Mouse (Mus musculus): ENCODE measurements at regions not wholly inside any gene's neighbourhood (a gene's known extent, or its start where the extent isn't known, plus 50 kb on each side); places are given as distances from the start of the nearest gene placed in this dataset.

DNA sequence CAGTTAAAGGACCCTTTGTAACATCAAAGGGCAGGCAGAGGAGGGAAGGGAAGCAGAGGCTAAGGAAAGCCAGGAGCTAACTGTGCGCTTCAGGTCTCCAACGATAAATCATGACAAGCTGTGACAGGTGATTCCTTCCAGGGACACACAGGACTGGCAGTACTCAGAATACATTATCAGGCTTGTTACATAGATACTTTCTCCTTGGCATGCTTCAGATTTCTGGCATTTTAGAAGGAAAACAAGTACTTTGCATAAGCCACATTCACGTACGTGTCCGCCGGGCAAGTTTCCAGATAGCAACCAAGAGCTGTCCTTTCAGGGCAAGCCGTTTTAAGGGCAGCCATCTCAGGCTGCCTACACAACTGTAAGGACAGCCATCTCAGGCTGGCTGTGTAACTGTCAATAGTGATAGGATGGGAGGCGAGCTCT is 56.9 kb upstream of the Tgm3 start:
- no peaks in the 10 kb centered on the region for H3K9me3 ChIP-seq (replicated peaks; ENCODE audit: control insufficient read depth, low read length)
- H3K4me2 ChIP-seq (ENCODE audit: low read depth, low read length) = no peak overlapping the region
- ATAC-seq (replicated peaks; ENCODE audit: insufficient number of reproducible peaks, low FRiP score, low TSS enrichment, low read depth) (no peak), DNase-seq (ENCODE audit: low spot score) (no peak)
- H3K4me1 ChIP-seq (ENCODE audit: control insufficient read depth, insufficient read depth, low read length) = no peaks in the 10 kb centered on the region
- H3K9ac ChIP-seq (replicated peaks; ENCODE audit: low read length) = no peak overlapping the region
- no peak overlapping the region for H3K27ac ChIP-seq (replicated peaks; ENCODE audit: low read depth, low read length)
- WGBS = 83% methylated on average over 8 of the region's 8 CpGs
- no peaks in the 10 kb centered on the region for H3K36me3 ChIP-seq (replicated peaks; ENCODE audit: control insufficient read depth, insufficient read depth, low read depth, low read length)
- no peaks in the 10 kb centered on the region for H3K27me3 ChIP-seq (ENCODE audit: control insufficient read depth, insufficient read depth, low read length)
- H3K4me3 ChIP-seq (ENCODE audit: low read depth, low read length) = no peak overlapping the region

- 77% methylated on average over 3 of the region's 3 CpGs for WGBS
- Histone ChIP-seq H3K36me3 (replicated peaks; ENCODE audit: control insufficient read depth, insufficient read depth, low read depth, low read length) (no peaks in the 10 kb centered on the region), H3K9ac (replicated peaks; ENCODE audit: low read length) (no peak overlapping the region), H3K4me2 (ENCODE audit: low read depth, low read length) (no peak overlapping the region), H3K9me3 (replicated peaks; ENCODE audit: control insufficient read depth, low read length) (no peaks in the 10 kb centered on the region), H3K4me3 (ENCODE audit: low read depth, low read length) (no peak overlapping the region), H3K27me3 (ENCODE audit: control insufficient read depth, insufficient read depth, low read length) (no peaks in the 10 kb centered on the region), H3K4me1 (ENCODE audit: control insufficient read depth, insufficient read depth, low read length) (no peaks in the 10 kb centered on the region), H3K27ac (replicated peaks; ENCODE audit: low read depth, low read length) (no peak overlapping the region)
- no peak for DNase-seq (ENCODE audit: low spot score)
- ATAC-seq (replicated peaks; ENCODE audit: insufficient number of reproducible peaks, low FRiP score, low TSS enrichment, low read depth) = no peak
These were observed 54.0 kb upstream of the Tgm3 start for GRCm38 (mm10) chr2:129958120-129958519.

DNA sequence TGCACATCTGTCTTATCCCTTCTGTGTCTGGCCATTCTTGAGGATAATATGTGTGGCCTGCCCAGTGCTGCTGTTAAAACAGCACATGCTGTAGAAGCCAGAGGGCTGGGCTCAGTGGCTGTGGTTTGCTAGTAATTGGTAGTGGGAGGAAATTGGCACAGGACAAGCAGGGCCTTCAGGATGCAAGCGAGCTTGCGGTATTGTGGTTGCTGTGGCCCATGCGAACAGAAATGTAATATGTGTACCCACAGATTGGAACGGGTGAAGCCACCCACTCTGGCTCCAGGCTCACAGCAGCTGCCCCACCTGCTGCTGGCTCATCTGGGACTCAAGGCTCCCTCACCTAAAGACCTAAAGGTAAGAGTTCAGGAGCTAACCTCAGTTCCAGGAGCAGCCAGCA is 51.8 kb upstream of the Tgm3 start:
- H3K36me3 ChIP-seq (replicated peaks; ENCODE audit: control insufficient read depth, insufficient read depth, low read depth, low read length) = no peaks in the 10 kb centered on the region
- no peak for DNase-seq (ENCODE audit: low spot score)
- WGBS = 80% methylated on average over 4 of the region's 4 CpGs

GRCm38 (mm10) chr2:129961522-129961921 is 50.6 kb upstream of the Tgm3 start:
- no peak overlapping the region for H3K4me3 ChIP-seq (ENCODE audit: low read depth, low read length)
- no peak overlapping the region for H3K4me2 ChIP-seq (ENCODE audit: low read depth, low read length)
- H3K36me3 ChIP-seq (replicated peaks; ENCODE audit: control insufficient read depth, insufficient read depth, low read depth, low read length) = no peaks in the 10 kb centered on the region
- no peak overlapping the region for H3K9ac ChIP-seq (replicated peaks; ENCODE audit: low read length)
- no peak overlapping the region for H3K27ac ChIP-seq (replicated peaks; ENCODE audit: low read depth, low read length)
- DNase-seq (ENCODE audit: low spot score) = no peak
- no peaks in the 10 kb centered on the region for H3K4me1 ChIP-seq (ENCODE audit: control insufficient read depth, insufficient read depth, low read length)
- 69% methylated on average over 5 of the region's 5 CpGs for WGBS
- ATAC-seq (replicated peaks; ENCODE audit: insufficient number of reproducible peaks, low FRiP score, low TSS enrichment, low read depth) = no peak
- no peaks in the 10 kb centered on the region for H3K9me3 ChIP-seq (replicated peaks; ENCODE audit: control insufficient read depth, low read length)
- H3K27me3 ChIP-seq (ENCODE audit: control insufficient read depth, insufficient read depth, low read length) = no peaks in the 10 kb centered on the region

More for the DNA sequence above, 51.8 kb upstream of the Tgm3 start:
- H3K9ac ChIP-seq (replicated peaks; ENCODE audit: low read length) = no peak overlapping the region
- no peaks in the 10 kb centered on the region for H3K9me3 ChIP-seq (replicated peaks; ENCODE audit: control insufficient read depth, low read length)
- no peak overlapping the region for H3K27ac ChIP-seq (replicated peaks; ENCODE audit: low read depth, low read length)
- no peak overlapping the region for H3K4me2 ChIP-seq (ENCODE audit: low read depth, low read length)
- ATAC-seq (replicated peaks; ENCODE audit: insufficient number of reproducible peaks, low FRiP score, low TSS enrichment, low read depth) = no peak
- H3K4me1 ChIP-seq (ENCODE audit: control insufficient read depth, insufficient read depth, low read length) = no peaks in the 10 kb centered on the region
- H3K4me3 ChIP-seq (ENCODE audit: low read depth, low read length) = no peak overlapping the region
- H3K27me3 ChIP-seq (ENCODE audit: control insufficient read depth, insufficient read depth, low read length) = no peaks in the 10 kb centered on the region
